Mouse (Mus musculus): ENCODE results near the gene Plekhg2. TPM values are rescaled to one million over a fixed set of nuclear protein-coding genes. Genes with fewer than 3 reads are reported as not detected.

Gene Plekhg2
- polyA plus RNA-seq (2012; ENCODE audit: insufficient read depth, insufficient read length, low replicate concordance, missing spikeins), result not detected in 2 replicates

GRCm38 (mm10) chr7:28372251-28373108, at the start of gene Plekhg2:
Plekhg2 (minus strand) TSS chr7:28372599.
- Histone ChIP-seq H3K4me1 (ENCODE audit: control insufficient read depth, insufficient read depth, low read length) (peaks cover 17% of the 10 kb centered on the region), H3K27ac (ENCODE audit: insufficient read depth, low read depth, low read length) (peak within 1 kb of the TSS; percentile 59; the same call in 1 of the 2 replicates), H3K4me3 (ENCODE audit: insufficient read depth, low read depth, low read length) (peak within 1 kb of the TSS; percentile 52)
- under 1% methylated on average over 64 of the region's 66 CpGs for WGBS
- TF ChIP-seq CTCF (IDR thresholded peaks at IDR 0.05; ENCODE audit: insufficient read depth, low read depth, low read length) (peak; percentile 55), POLR2A (IDR thresholded peaks at IDR 0.05; ENCODE audit: insufficient read depth, low read depth, low read length) (no peak; the same call in 1 of the 2 replicates)

GRCm38 (mm10) chr7:28419416-28419815, 47.0 kb upstream of the Plekhg2 start:
- no peak overlapping the region for H3K4me3 ChIP-seq (ENCODE audit: insufficient read depth, low read depth, low read length)
- TF ChIP-seq CTCF (IDR thresholded peaks at IDR 0.05; ENCODE audit: insufficient read depth, low read depth, low read length) (no peak), POLR2A (IDR thresholded peaks at IDR 0.05; ENCODE audit: insufficient read depth, low read depth, low read length) (no peak)
- peaks cover 4% of the 10 kb centered on the region; the same call in 1 of the 2 replicates for H3K4me1 ChIP-seq (ENCODE audit: control insufficient read depth, insufficient read depth, low read length)
- WGBS, result 83% methylated on average over 2 of the region's 2 CpGs
- no peak overlapping the region for H3K27ac ChIP-seq (ENCODE audit: insufficient read depth, low read depth, low read length)

- WGBS, result 43% methylated on average over 8 of the region's 8 CpGs
- H3K27ac ChIP-seq (ENCODE audit: insufficient read depth, low read depth, low read length), result no peak overlapping the region
- TF ChIP-seq CTCF (IDR thresholded peaks at IDR 0.05; ENCODE audit: insufficient read depth, low read depth, low read length) (no peak), POLR2A (IDR thresholded peaks at IDR 0.05; ENCODE audit: insufficient read depth, low read depth, low read length) (no peak)
- H3K4me1 ChIP-seq (ENCODE audit: control insufficient read depth, insufficient read depth, low read length), result peaks cover 4% of the 10 kb centered on the region; the same call in 1 of the 2 replicates
- H3K4me3 ChIP-seq (ENCODE audit: insufficient read depth, low read depth, low read length), result no peak overlapping the region
Measured at GRCm38 (mm10) chr7:28418096-28418670, 45.8 kb upstream of the Plekhg2 start.

- Histone ChIP-seq H3K27ac (ENCODE audit: insufficient read depth, low read depth, low read length) (no peak overlapping the region), H3K4me3 (ENCODE audit: insufficient read depth, low read depth, low read length) (no peak overlapping the region)
- TF ChIP-seq POLR2A (IDR thresholded peaks at IDR 0.05; ENCODE audit: insufficient read depth, low read depth, low read length) (no peak), CTCF (IDR thresholded peaks at IDR 0.05; ENCODE audit: insufficient read depth, low read depth, low read length) (no peak)
Measured at GRCm38 (mm10) chr7:28417368-28417767, 45.0 kb upstream of the Plekhg2 start.

GRCm38 (mm10) chr7:28412826-28413225, 40.4 kb upstream of the Plekhg2 start:
- Histone ChIP-seq H3K4me1 (ENCODE audit: control insufficient read depth, insufficient read depth, low read length) (0 out of 2 replicates have a peak, but pooled peaks cover 2% of the 10 kb centered on the region), H3K4me3 (ENCODE audit: insufficient read depth, low read depth, low read length) (no peak overlapping the region), H3K27ac (ENCODE audit: insufficient read depth, low read depth, low read length) (no peak overlapping the region)
- TF ChIP-seq POLR2A (IDR thresholded peaks at IDR 0.05; ENCODE audit: insufficient read depth, low read depth, low read length), result no peak
- TF ChIP-seq CTCF (IDR thresholded peaks at IDR 0.05; ENCODE audit: insufficient read depth, low read depth, low read length), result no peak
- 86% methylated on average over 4 of the region's 4 CpGs for WGBS

More at GRCm38 (mm10) chr7:28417368-28417767, 45.0 kb upstream of the Plekhg2 start:
- peaks cover 4% of the 10 kb centered on the region; the same call in 1 of the 2 replicates for H3K4me1 ChIP-seq (ENCODE audit: control insufficient read depth, insufficient read depth, low read length)

- H3K27ac ChIP-seq (ENCODE audit: insufficient read depth, low read depth, low read length), result no peak overlapping the region
- 0 out of 2 replicates have a peak, but pooled peaks cover 2% of the 10 kb centered on the region for H3K4me1 ChIP-seq (ENCODE audit: control insufficient read depth, insufficient read depth, low read length)
- H3K4me3 ChIP-seq (ENCODE audit: insufficient read depth, low read depth, low read length), result no peak overlapping the region
- WGBS, result 67% methylated on average over 3 of the region's 3 CpGs
- TF ChIP-seq CTCF (IDR thresholded peaks at IDR 0.05; ENCODE audit: insufficient read depth, low read depth, low read length) (no peak), POLR2A (IDR thresholded peaks at IDR 0.05; ENCODE audit: insufficient read depth, low read depth, low read length) (no peak)
Measured at GRCm38 (mm10) chr7:28410841-28411475, 38.6 kb upstream of the Plekhg2 start.

GRCm38 (mm10) chr7:28401942-28402341, 29.5 kb upstream of the Plekhg2 start:
- 90% methylated on average over 3 of the region's 3 CpGs for WGBS
- H3K27ac ChIP-seq (ENCODE audit: insufficient read depth, low read depth, low read length), result no peak overlapping the region
- no peaks in the 10 kb centered on the region for H3K4me1 ChIP-seq (ENCODE audit: control insufficient read depth, insufficient read depth, low read length)
- H3K4me3 ChIP-seq (ENCODE audit: insufficient read depth, low read depth, low read length), result no peak overlapping the region
- TF ChIP-seq CTCF (IDR thresholded peaks at IDR 0.05; ENCODE audit: insufficient read depth, low read depth, low read length) (no peak), POLR2A (IDR thresholded peaks at IDR 0.05; ENCODE audit: insufficient read depth, low read depth, low read length) (no peak)

GRCm38 (mm10) chr7:28401030-28401429, 28.6 kb upstream of the Plekhg2 start:
- no peak overlapping the region for H3K27ac ChIP-seq (ENCODE audit: insufficient read depth, low read depth, low read length)
- WGBS, result 90% methylated on average over 1 of the region's 1 CpGs
- no peaks in the 10 kb centered on the region for H3K4me1 ChIP-seq (ENCODE audit: control insufficient read depth, insufficient read depth, low read length)
- TF ChIP-seq CTCF (IDR thresholded peaks at IDR 0.05; ENCODE audit: insufficient read depth, low read depth, low read length) (no peak), POLR2A (IDR thresholded peaks at IDR 0.05; ENCODE audit: insufficient read depth, low read depth, low read length) (no peak)
- H3K4me3 ChIP-seq (ENCODE audit: insufficient read depth, low read depth, low read length), result no peak overlapping the region
